Mouse (Mus musculus) cerebellum, adult 9-11 months (tissue): Measurements from ENCODE around the gene Suco.

ENCODE experiments used
- DNase-seq: peaks from one replicate; pipeline ENCODE4 v3.0.0; 2022

The Suco gene

GRCm38 (mm10) chr1:161876553-161877447, at the start of gene Suco:
Suco (minus strand) TSS chr1:161876682.
- peak; percentile 100 for DNase-seq

GRCm38 (mm10) chr1:161925281-161925805, 48.9 kb upstream of the Suco start:
- DNase-seq, result peak; percentile 55

GRCm38 (mm10) chr1:161924321-161924720, 47.8 kb upstream of the Suco start:
- DNase-seq, result no peak

- no peak for DNase-seq
These were observed 45.4 kb upstream of the Suco start for GRCm38 (mm10) chr1:161921928-161922327.

GRCm38 (mm10) chr1:161920475-161921454, 44.3 kb upstream of the Suco start:
- DNase-seq, result no peak

GRCm38 (mm10) chr1:161919594-161919993, 43.1 kb upstream of the Suco start:
- DNase-seq, result no peak

GRCm38 (mm10) chr1:161918682-161919372, 42.3 kb upstream of the Suco start:
- DNase-seq, result no peak

GRCm38 (mm10) chr1:161917940-161918484, 41.5 kb upstream of the Suco start:
- DNase-seq, result no peak

- DNase-seq, result no peak
These were observed 39.6 kb upstream of the Suco start for GRCm38 (mm10) chr1:161916036-161916435.

- DNase-seq, result no peak
These were observed 37.1 kb upstream of the Suco start for GRCm38 (mm10) chr1:161913648-161913984.

GRCm38 (mm10) chr1:161912940-161913647, 36.6 kb upstream of the Suco start:
- DNase-seq, result no peak

GRCm38 (mm10) chr1:161909074-161909473, 32.6 kb upstream of the Suco start:
- no peak for DNase-seq

GRCm38 (mm10) chr1:161907795-161908457, 31.4 kb upstream of the Suco start:
- no peak for DNase-seq

- DNase-seq, result no peak
These were observed 30.6 kb upstream of the Suco start for GRCm38 (mm10) chr1:161907111-161907510.

GRCm38 (mm10) chr1:161902692-161903452, 26.4 kb upstream of the Suco start:
- no peak for DNase-seq

- DNase-seq, result no peak
These were observed 23.6 kb upstream of the Suco start for GRCm38 (mm10) chr1:161900129-161900528.

- DNase-seq, result no peak
These were observed 20.8 kb upstream of the Suco start for GRCm38 (mm10) chr1:161897235-161897634.

- no peak for DNase-seq
These were observed 19.6 kb upstream of the Suco start for GRCm38 (mm10) chr1:161896130-161896529.

- no peak for DNase-seq
These were observed 18.5 kb upstream of the Suco start for GRCm38 (mm10) chr1:161895014-161895413.

- no peak for DNase-seq
These were observed 18.1 kb upstream of the Suco start for GRCm38 (mm10) chr1:161894553-161894952.
